Mouse (Mus musculus): ENCODE results near the gene Rad23b. TPM values are rescaled to one million over a fixed set of nuclear protein-coding genes. Genes with fewer than 3 reads are reported as not detected.
A peak's percentile ranks its signal among the peaks of the same experiment; 100 is the strongest.

The Rad23b gene
- polyA plus RNA-seq, 1 experiment, result 66.0 TPM

DNA sequence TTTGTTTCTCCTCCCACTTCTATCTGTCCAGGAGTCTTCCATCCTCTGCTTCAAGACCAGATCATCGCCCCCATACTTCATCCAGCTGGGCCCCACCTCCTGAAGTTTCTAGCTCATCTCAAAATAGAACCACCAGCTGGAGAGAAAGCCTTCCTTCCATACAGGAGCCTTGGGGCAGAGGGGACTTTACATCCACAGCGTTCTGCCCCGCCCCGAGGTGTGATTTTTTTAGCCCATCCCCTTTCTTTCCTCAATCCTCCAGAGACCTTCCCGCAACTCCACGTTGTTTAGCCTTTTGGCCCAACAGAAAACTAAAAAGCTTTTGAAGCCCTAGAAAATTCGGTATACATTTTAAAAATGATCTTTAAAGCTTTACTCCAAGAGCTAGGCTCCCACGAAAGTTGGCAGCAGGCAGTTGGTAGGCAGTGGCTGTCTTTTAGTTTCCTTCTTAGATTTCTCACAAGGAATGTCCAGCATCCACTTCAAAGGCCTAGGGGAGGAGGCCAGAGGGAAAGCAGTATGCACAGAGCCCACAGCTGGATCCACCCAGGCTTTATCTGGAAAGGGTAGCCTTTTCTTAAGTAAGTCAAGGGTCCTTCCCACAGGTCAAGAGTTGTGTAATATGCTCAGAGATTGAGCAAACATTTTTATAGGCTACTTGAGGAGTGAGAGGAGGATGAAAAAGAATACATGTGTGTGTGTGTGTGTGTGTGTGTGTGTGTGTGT, 20.1 kb upstream of the Rad23b start:
- Histone ChIP-seq H3K4me3 (replicated peaks; ENCODE audit: control insufficient read depth, low read depth, low read length) (no peak overlapping the region), H3K27ac (ENCODE audit: control insufficient read depth, insufficient read depth, low read depth, low read length, poor library complexity) (no peak overlapping the region), H3K4me1 (ENCODE audit: control insufficient read depth, insufficient read depth, low read length) (peaks cover 1% of the 10 kb centered on the region; the same call in 1 of the 2 replicates)
- no peak for TF ChIP-seq POLR2A (IDR thresholded peaks at IDR 0.05; ENCODE audit: borderline replicate concordance, control insufficient read depth, low read depth, low read length)
- 80% methylated on average over 8 of the region's 8 CpGs for WGBS

DNA sequence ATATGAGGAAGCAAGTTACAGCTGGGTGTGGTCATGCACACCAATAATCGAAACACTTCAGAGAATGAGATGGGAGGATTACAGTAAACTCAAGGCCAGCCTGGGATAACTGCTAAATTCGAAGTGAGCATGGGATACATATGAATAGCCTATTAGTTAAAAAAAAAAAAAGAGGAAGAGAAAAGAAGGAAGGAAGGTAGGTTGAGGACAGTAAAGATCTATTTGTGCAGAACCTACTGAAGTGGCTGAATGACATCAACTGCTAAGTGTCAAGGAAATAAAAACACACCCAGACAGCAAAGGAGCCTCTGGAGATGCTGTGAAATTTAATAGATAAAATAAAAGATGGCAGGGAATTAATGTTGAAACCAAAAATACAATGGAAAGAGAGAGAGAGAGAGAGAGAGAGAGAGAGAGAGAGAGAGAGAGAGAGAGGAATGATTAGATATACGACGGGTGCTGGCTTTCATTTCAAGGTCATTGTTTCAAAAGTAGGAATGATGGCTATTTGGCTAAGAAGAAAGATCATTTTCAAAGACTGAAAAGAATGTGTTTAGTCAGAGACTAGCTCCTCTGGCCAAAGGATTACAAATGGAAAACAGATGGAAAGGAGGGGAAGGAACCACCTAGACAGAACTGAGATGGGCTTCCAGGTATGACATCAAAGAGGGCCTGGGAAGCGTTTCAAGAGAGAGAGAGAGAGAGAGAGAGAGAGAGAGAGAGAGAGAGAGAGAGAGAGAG, 14.6 kb upstream of the Rad23b start:
- no peak for TF ChIP-seq CTCF (IDR thresholded peaks at IDR 0.05; ENCODE audit: control insufficient read depth, insufficient read depth, low read length)
- TF ChIP-seq POLR2A (IDR thresholded peaks at IDR 0.05; ENCODE audit: borderline replicate concordance, control insufficient read depth, low read depth, low read length), result no peak
- 41% methylated on average over 5 of the region's 5 CpGs for WGBS
- H3K4me1 ChIP-seq (ENCODE audit: control insufficient read depth, insufficient read depth, low read length), result no peaks in the 10 kb centered on the region
- H3K27ac ChIP-seq (ENCODE audit: control insufficient read depth, insufficient read depth, low read depth, low read length, poor library complexity), result no peak overlapping the region
- H3K4me3 ChIP-seq (replicated peaks; ENCODE audit: control insufficient read depth, low read depth, low read length), result no peak overlapping the region

DNA sequence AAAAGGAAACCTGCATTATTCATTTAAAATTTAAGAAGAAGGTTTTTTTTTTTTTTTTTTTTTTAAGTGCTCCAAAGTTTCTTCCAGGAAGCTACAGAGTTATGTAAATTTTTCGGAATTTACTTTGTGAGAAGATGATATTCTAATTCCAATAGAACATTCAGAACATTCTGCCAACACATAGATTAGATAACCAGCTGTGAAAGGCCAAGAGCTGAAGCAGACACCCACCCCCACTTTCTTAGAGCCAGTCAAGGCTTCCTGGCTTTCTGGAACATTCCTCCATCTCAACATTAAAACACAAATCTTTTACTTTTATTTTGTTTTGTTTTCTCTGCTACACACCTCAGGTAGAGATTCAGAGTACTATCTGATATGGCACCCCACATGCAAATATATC, 10.9 kb upstream of the Rad23b start:
- WGBS, result 61% methylated on average over 1 of the region's 1 CpGs

DNA sequence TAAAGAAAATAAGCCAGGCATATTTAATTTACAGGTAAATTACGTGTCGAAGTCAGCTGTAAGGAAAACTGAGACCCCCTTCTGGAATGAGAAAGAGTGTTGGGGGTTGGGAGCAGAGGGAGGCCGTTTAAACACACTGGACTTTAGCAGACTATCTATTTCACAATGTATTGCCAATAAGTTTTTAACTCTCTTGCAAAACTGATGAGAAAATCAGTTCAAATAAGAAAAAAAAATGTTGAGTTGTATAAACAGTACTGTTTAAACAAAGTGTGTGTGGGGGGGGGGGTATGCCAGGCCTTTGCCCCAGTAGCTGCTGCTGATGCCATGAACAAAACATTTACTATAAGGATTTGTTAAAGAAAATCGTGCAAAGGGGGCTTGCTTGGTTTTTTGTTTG, 10.5 kb upstream of the Rad23b start:
- Histone ChIP-seq H3K27ac (ENCODE audit: control insufficient read depth, insufficient read depth, low read depth, low read length, poor library complexity) (no peak overlapping the region), H3K4me3 (replicated peaks; ENCODE audit: control insufficient read depth, low read depth, low read length) (no peak overlapping the region), H3K4me1 (ENCODE audit: control insufficient read depth, insufficient read depth, low read length) (peaks cover 2% of the 10 kb centered on the region; the same call in 1 of the 2 replicates)
- 79% methylated on average over 4 of the region's 4 CpGs for WGBS
- TF ChIP-seq POLR2A (IDR thresholded peaks at IDR 0.05; ENCODE audit: borderline replicate concordance, control insufficient read depth, low read depth, low read length) (no peak), CTCF (IDR thresholded peaks at IDR 0.05; ENCODE audit: control insufficient read depth, insufficient read depth, low read length) (no peak)

More for the DNA sequence above, 10.9 kb upstream of the Rad23b start:
- Histone ChIP-seq H3K4me3 (replicated peaks; ENCODE audit: control insufficient read depth, low read depth, low read length) (no peak overlapping the region), H3K27ac (ENCODE audit: control insufficient read depth, insufficient read depth, low read depth, low read length, poor library complexity) (no peak overlapping the region), H3K4me1 (ENCODE audit: control insufficient read depth, insufficient read depth, low read length) (peaks cover 2% of the 10 kb centered on the region; the same call in 1 of the 2 replicates)
- TF ChIP-seq CTCF (IDR thresholded peaks at IDR 0.05; ENCODE audit: control insufficient read depth, insufficient read depth, low read length), result no peak
- TF ChIP-seq POLR2A (IDR thresholded peaks at IDR 0.05; ENCODE audit: borderline replicate concordance, control insufficient read depth, low read depth, low read length), result no peak

DNA sequence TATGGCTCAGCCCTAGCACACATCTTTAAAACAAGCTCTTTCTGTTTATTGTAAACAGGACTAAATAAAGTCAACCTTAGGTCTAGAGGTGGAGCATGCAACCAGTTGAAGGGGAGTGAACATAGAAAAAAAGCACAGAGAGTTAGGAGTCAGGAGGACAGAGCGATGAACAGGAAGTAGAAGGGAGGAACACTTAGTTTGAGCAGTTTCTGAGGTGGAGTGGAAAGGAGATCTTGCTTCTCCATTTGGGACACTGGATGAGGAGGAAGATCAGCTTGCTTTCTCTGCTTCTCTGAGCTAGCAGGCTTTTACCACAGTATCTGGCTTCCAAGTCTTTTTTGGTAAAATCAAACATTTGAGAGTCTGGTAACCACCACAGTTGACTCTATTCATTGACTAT, 8.0 kb upstream of the Rad23b start:
- H3K4me1 ChIP-seq (ENCODE audit: control insufficient read depth, insufficient read depth, low read length), result peaks cover 2% of the 10 kb centered on the region; the same call in 1 of the 2 replicates
- H3K4me3 ChIP-seq (replicated peaks; ENCODE audit: control insufficient read depth, low read depth, low read length), result no peak overlapping the region
- no peak overlapping the region for H3K27ac ChIP-seq (ENCODE audit: control insufficient read depth, insufficient read depth, low read depth, low read length, poor library complexity)
- WGBS, result 35% methylated on average over 1 of the region's 1 CpGs
- TF ChIP-seq CTCF (IDR thresholded peaks at IDR 0.05; ENCODE audit: control insufficient read depth, insufficient read depth, low read length), result no peak
- no peak for TF ChIP-seq POLR2A (IDR thresholded peaks at IDR 0.05; ENCODE audit: borderline replicate concordance, control insufficient read depth, low read depth, low read length)

DNA sequence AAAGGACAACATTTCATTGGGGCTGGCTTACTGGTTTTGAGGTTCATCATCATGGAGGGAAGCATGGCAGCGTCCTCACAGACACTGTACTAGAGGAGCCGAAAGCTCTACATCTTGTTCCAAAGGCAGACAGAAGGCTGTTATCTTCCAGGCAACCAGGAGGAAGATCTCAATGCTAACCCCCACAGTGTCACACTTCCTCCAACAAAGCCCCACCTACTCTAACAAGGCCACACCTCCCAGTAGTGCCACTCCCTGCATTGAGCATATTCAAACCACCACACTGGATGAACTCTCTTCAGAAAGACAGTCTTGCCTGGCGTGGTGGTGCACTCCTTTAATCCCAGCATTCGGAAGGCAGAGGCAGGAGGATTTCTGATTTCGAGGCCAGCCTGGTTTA, 7.2 kb upstream of the Rad23b start:
- Histone ChIP-seq H3K27ac (ENCODE audit: control insufficient read depth, insufficient read depth, low read depth, low read length, poor library complexity) (no peak overlapping the region), H3K4me1 (ENCODE audit: control insufficient read depth, insufficient read depth, low read length) (peaks cover 2% of the 10 kb centered on the region; the same call in 1 of the 2 replicates), H3K4me3 (replicated peaks; ENCODE audit: control insufficient read depth, low read depth, low read length) (no peak overlapping the region)
- 59% methylated on average over 5 of the region's 5 CpGs for WGBS
- no peak for TF ChIP-seq CTCF (IDR thresholded peaks at IDR 0.05; ENCODE audit: control insufficient read depth, insufficient read depth, low read length)
- TF ChIP-seq POLR2A (IDR thresholded peaks at IDR 0.05; ENCODE audit: borderline replicate concordance, control insufficient read depth, low read depth, low read length), result no peak

DNA sequence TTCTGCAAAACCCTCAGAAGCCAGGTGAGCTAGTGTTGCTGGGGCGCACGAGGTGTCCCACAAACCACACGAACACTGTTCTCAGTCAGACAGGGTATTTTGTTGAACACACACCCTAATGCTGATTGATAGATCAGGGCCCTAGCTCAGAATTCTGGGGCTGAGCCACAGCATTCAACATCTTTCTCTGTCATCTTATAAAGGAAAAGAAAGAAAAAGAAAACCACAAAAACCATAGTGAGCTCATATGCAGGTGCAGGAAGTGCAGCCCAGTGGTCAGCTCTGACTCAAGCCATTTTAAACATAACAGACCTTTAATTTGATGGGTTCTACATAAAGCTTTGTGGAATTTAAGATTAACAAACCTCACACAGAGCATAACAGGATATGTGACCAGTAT, 6.6 kb upstream of the Rad23b start:
- peak overlapping the region; percentile 38 for H3K27ac ChIP-seq (ENCODE audit: control insufficient read depth, insufficient read depth, low read depth, low read length, poor library complexity)
- TF ChIP-seq CTCF (IDR thresholded peaks at IDR 0.05; ENCODE audit: control insufficient read depth, insufficient read depth, low read length), result no peak
- no peak for TF ChIP-seq POLR2A (IDR thresholded peaks at IDR 0.05; ENCODE audit: borderline replicate concordance, control insufficient read depth, low read depth, low read length)
- H3K4me1 ChIP-seq (ENCODE audit: control insufficient read depth, insufficient read depth, low read length), result peaks cover 2% of the 10 kb centered on the region; the same call in 1 of the 2 replicates
- WGBS, result 40% methylated on average over 3 of the region's 3 CpGs
- H3K4me3 ChIP-seq (replicated peaks; ENCODE audit: control insufficient read depth, low read depth, low read length), result no peak overlapping the region

DNA sequence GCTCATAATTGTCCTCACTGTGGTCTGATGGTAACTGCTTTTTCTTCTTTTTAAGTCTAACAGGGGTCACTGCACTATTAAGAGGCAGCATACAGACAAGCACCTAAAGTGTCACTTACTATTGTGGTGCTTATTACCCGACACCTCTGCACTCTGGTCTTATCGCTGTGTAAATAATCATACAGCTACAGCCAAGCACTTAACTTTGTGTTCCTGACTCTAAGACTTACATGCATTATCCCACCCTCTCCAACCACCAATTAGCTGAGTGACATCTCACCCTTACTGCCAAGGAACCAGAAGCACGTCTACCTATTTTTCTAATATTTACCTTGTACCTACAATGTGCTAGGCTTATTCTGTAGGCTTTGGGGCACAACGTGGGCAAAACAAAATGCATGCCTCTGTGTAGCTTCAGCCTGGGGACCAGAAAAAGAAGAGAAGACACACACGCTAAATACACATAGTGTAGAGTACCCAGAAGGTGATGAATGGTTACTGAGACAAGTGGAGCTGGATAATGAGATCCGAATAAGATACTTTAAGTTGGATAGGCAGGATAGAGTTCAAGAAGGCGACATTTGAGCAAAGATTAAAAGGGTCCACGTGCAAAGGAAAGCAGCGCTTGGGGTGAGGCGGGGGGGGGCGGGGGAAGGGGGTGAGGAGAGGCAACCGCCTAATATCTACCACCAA, 938 bp upstream of the Rad23b start:
- no peak for TF ChIP-seq CTCF (IDR thresholded peaks at IDR 0.05; ENCODE audit: control insufficient read depth, insufficient read depth, low read length)
- TF ChIP-seq POLR2A (IDR thresholded peaks at IDR 0.05; ENCODE audit: borderline replicate concordance, control insufficient read depth, low read depth, low read length), result no peak
- no peaks in the 10 kb centered on the region; the same call in 1 of the 2 replicates for H3K4me1 ChIP-seq (ENCODE audit: control insufficient read depth, insufficient read depth, low read length)
- peak overlapping the region; percentile 81; the same call in 1 of the 2 replicates for H3K27ac ChIP-seq (ENCODE audit: control insufficient read depth, insufficient read depth, low read depth, low read length, poor library complexity)
- 17% methylated on average over 12 of the region's 12 CpGs for WGBS
- H3K4me3 ChIP-seq (replicated peaks; ENCODE audit: control insufficient read depth, low read depth, low read length), result peak overlapping the region; percentile 77

Data from bone marrow, adult 2 months (tissue).